In the genomic region with DNA sequence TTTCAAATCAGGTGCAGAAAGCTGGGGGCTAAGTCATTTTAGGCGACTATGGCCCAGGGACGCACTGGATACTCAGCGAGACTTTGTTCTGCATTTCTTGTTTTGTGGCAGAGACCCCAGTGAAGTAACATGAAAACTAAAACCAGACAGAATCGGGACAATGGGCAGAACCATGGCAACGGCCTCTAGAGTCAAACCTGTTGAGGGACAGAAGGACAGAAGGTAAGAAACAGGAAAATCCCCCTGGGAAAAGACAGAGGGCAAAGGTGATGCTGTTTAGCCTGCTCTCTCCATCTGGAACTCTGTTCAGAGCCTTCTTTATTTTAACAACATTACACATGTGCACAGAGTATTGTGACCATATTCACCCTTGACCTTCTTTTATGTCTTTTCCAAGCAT, we compare ENCODE assay signal across 21 mouse cellular contexts.
"Had no signal": no experiment of that assay in that cellular context is flagged by ENCODE, and none has a peak within 500 bp of the region (broad histone marks: within the 10 kb centered on the region; RNA-seq: fewer than 3 reads in every experiment).

No protein-coding gene starts in this region.

- H3K27ac ChIP-seq: kidney, postnatal 0 days; layer of hippocampus, adult 2 months; limb, embryonic 10.5 days; limb, embryonic 13.5 days; liver, embryonic 12.5 days; liver, embryonic 15.5 days; lung, embryonic 15.5 days; midbrain, embryonic 15.5 days; neural tube, embryonic 13.5 days had no signal

- H3K9me3 ChIP-seq: limb, embryonic 10.5 days; liver, embryonic 15.5 days; lung, embryonic 15.5 days; midbrain, embryonic 15.5 days; neural tube, embryonic 13.5 days had no signal

- H3K27me3 ChIP-seq: limb, embryonic 13.5 days; liver, embryonic 12.5 days; liver, embryonic 15.5 days; lung, embryonic 15.5 days; midbrain, embryonic 15.5 days; neural tube, embryonic 13.5 days had no signal

- H3K4me1 ChIP-seq: limb, embryonic 13.5 days; liver, embryonic 12.5 days; liver, embryonic 15.5 days; lung, embryonic 15.5 days; midbrain, embryonic 15.5 days; neural tube, embryonic 13.5 days had no signal

- H3K4me3 ChIP-seq: layer of hippocampus, adult 2 months; limb, embryonic 10.5 days; limb, embryonic 13.5 days; liver, embryonic 12.5 days; liver, embryonic 15.5 days; lung, embryonic 15.5 days; midbrain, embryonic 15.5 days; myocyte; neural tube, embryonic 13.5 days had no signal

- H3K4me2 ChIP-seq: limb, embryonic 13.5 days; liver, embryonic 12.5 days; liver, embryonic 15.5 days; lung, embryonic 15.5 days; midbrain, embryonic 15.5 days; neural tube, embryonic 13.5 days had no signal

- H3K36me3 ChIP-seq: limb, embryonic 10.5 days; limb, embryonic 13.5 days; liver, embryonic 12.5 days; liver, embryonic 15.5 days; lung, embryonic 15.5 days; midbrain, embryonic 15.5 days; neural tube, embryonic 13.5 days had no signal

- DNase-seq: kidney, adult 2 months; kidney, postnatal 25 days; layer of hippocampus, adult 9-11 months; liver; lung, adult 18-20 months; lung, postnatal 10 days; lung, postnatal 4 days; retina, postnatal 1 day; right cerebral cortex, postnatal 25 days; thymus, adult 18-20 months; thymus, postnatal 36 days had no signal

- ATAC-seq: liver, embryonic 12.5 days; midbrain, embryonic 15.5 days had no signal

- H3K9ac ChIP-seq: limb, embryonic 13.5 days; liver, embryonic 12.5 days; liver, embryonic 15.5 days; lung, embryonic 15.5 days; midbrain, embryonic 15.5 days; neural tube, embryonic 13.5 days had no signal
